Mouse (Mus musculus) liver, adult 2 months (tissue): ENCODE results near the gene Elovl7.

Experiments used
- CTCF ChIP-seq: fragments of 200-500 bp; IDR thresholded peaks from 2 replicates; pipeline ENCODE4 v1.5.1; 2011; ENCODE audit warnings: low read depth, low read length, control low read depth
- POLR2A ChIP-seq: fragments of 200-500 bp; IDR thresholded peaks from 2 replicates; pipeline ENCODE4 v1.6.1; 2011; ENCODE audit warnings: low read length, control low read depth; ENCODE audit not compliant: insufficient read depth; ENCODE audit errors: extremely low read depth

- TF ChIP-seq CTCF (no peak), POLR2A (no peak)
These were observed 109.9 kb downstream of the Elovl7 start for GRCm38 (mm10) chr13:108323866-108324829.
